ENCODE assay signal across 16 mouse cellular contexts in genomic region chr17:4417686-4418085, GRCm38 (mm10).
DNase-seq lines count a peak whose midpoint lies in the region; ATAC-seq and TF ChIP-seq lines count a peak whose summit lies in the region.
"Had no signal": no experiment of that assay in that cellular context is flagged by ENCODE, and none has a peak within 500 bp of the region (broad histone marks: within the 10 kb centered on the region; RNA-seq: fewer than 3 reads in every experiment).

No protein-coding gene starts in this region.

- no peak overlapping the region for H3K4me2 ChIP-seq in limb, embryonic 11.5 days (ENCODE audit: low read depth, severe bottlenecking)
- no peak overlapping the region for H3K4me2 ChIP-seq in lung, postnatal 0 days (replicated peaks; ENCODE audit: low read depth, low read length)
- H3K4me2 ChIP-seq: limb, embryonic 12.5 days; midbrain, embryonic 12.5 days had no signal

- TF ChIP-seq CTCF in lung, postnatal 0 days (IDR thresholded peaks at IDR 0.05): no peak

- H3K9me3 ChIP-seq in limb, embryonic 11.5 days (ENCODE audit: control insufficient read depth, low read length): no peaks in the 10 kb centered on the region
- no peaks in the 10 kb centered on the region for H3K9me3 ChIP-seq in limb, embryonic 10.5 days (replicated peaks)
- no peaks in the 10 kb centered on the region for H3K9me3 ChIP-seq in lung, postnatal 0 days (ENCODE audit: low read length)
- H3K9me3 ChIP-seq: limb, embryonic 12.5 days; midbrain, embryonic 12.5 days had no signal

- no peak overlapping the region for H3K9ac ChIP-seq in limb, embryonic 11.5 days (ENCODE audit: low read length)
- no peak overlapping the region for H3K9ac ChIP-seq in lung, postnatal 0 days (replicated peaks; ENCODE audit: low read depth)
- H3K9ac ChIP-seq: limb, embryonic 12.5 days; liver, postnatal 0 days; midbrain, embryonic 12.5 days had no signal

- no peaks in the 10 kb centered on the region for H3K4me1 ChIP-seq in limb, embryonic 11.5 days (ENCODE audit: control insufficient read depth, insufficient read depth, low read length)
- H3K4me1 ChIP-seq in limb, embryonic 10.5 days: no peaks in the 10 kb centered on the region
- no peaks in the 10 kb centered on the region for H3K4me1 ChIP-seq in lung, postnatal 0 days (ENCODE audit: insufficient read depth, low read depth, low read length)
- H3K4me1 ChIP-seq: limb, embryonic 12.5 days; midbrain, embryonic 12.5 days had no signal

- no peak overlapping the region for H3K4me3 ChIP-seq in limb, embryonic 11.5 days (ENCODE audit: low read depth, low read length)
- H3K4me3 ChIP-seq in limb, embryonic 10.5 days: no peak overlapping the region
- no peak overlapping the region for H3K4me3 ChIP-seq in lung, postnatal 0 days (ENCODE audit: low read depth, low read length)
- H3K4me3 ChIP-seq: erythroblast, embryonic 14.5 days; limb, embryonic 12.5 days; midbrain, embryonic 12.5 days had no signal

- no peaks in the 10 kb centered on the region for H3K36me3 ChIP-seq in limb, embryonic 11.5 days (ENCODE audit: control insufficient read depth, insufficient read depth, low read length)
- H3K36me3 ChIP-seq in limb, embryonic 10.5 days: no peaks in the 10 kb centered on the region
- H3K36me3 ChIP-seq in lung, postnatal 0 days (ENCODE audit: insufficient read depth, low read length): no peaks in the 10 kb centered on the region
- H3K36me3 ChIP-seq: limb, embryonic 12.5 days; midbrain, embryonic 12.5 days had no signal

- no peak overlapping the region for H3K27ac ChIP-seq in limb, embryonic 11.5 days (replicated peaks; ENCODE audit: low read depth, low read length)
- no peak overlapping the region for H3K27ac ChIP-seq in limb, embryonic 10.5 days
- H3K27ac ChIP-seq in lung, postnatal 0 days (ENCODE audit: low read length): no peak overlapping the region
- H3K27ac ChIP-seq: kidney, postnatal 0 days; limb, embryonic 12.5 days; midbrain, embryonic 12.5 days had no signal

- no peaks in the 10 kb centered on the region for H3K27me3 ChIP-seq in limb, embryonic 11.5 days (ENCODE audit: control insufficient read depth, insufficient read depth, low read length)
- no peaks in the 10 kb centered on the region for H3K27me3 ChIP-seq in limb, embryonic 10.5 days (ENCODE audit: low read depth, poor library complexity, severe bottlenecking)
- no peaks in the 10 kb centered on the region for H3K27me3 ChIP-seq in lung, postnatal 0 days (replicated peaks; ENCODE audit: insufficient read depth, low read length)
- H3K27me3 ChIP-seq: limb, embryonic 12.5 days; midbrain, embryonic 12.5 days had no signal

- TF ChIP-seq EP300 in lung, postnatal 0 days (IDR thresholded peaks at IDR 0.05): no peak

- intact Hi-C loops in heart, postnatal 25 days (cut with DNase I): no loop called here

- peak; percentile 51 for DNase-seq in heart, adult 11 months
- DNase-seq in heart, postnatal 25 days (ENCODE audit: low spot score): no peak
- DNase-seq in limb, embryonic 11.5 days (ENCODE audit: low spot score): peak; percentile 3
- no peak for DNase-seq in limb, embryonic 10.5 days (ENCODE audit: low spot score)
- peak; percentile 33 for DNase-seq in brain, adult 2 months (ENCODE audit: low read depth, low spot score)
- DNase-seq in lung, postnatal 0 days (ENCODE audit: low spot score): peak; percentile 52
- no peak for DNase-seq in thymus, postnatal 0 days (ENCODE audit: low spot score)
- DNase-seq: cerebellum, adult 18-20 months; embryo, embryonic 11 days; liver, postnatal 0 days; spleen, adult 18-20 months had no signal

- WGBS in limb, embryonic 11.5 days: 88% methylated on average over 5 of the region's 5 CpGs
- WGBS in limb, embryonic 10.5 days: 91% methylated on average over 5 of the region's 5 CpGs
- 50% methylated on average over 5 of the region's 5 CpGs for WGBS in lung, postnatal 0 days

- no peak for ATAC-seq in limb, embryonic 11.5 days (ENCODE audit: insufficient number of reproducible peaks, low FRiP score, low TSS enrichment, low read depth)
- no peak; the same call in 1 of the 2 replicates for ATAC-seq in lung, postnatal 0 days
- ATAC-seq: CD4-positive, CD25-positive, alpha-beta regulatory T cell, adult 4 months; liver, postnatal 0 days had no signal

Comparison
In these comparisons a context has a peak if more than half of its experiments do, and no peak if none do; other contexts are left out.
1. DNase-seq: peak in heart, adult 11 months (single experiment), limb, embryonic 11.5 days (single experiment), brain, adult 2 months (single experiment) and lung, postnatal 0 days (single experiment); none in heart, postnatal 25 days (single experiment), limb, embryonic 10.5 days (single experiment) and thymus, postnatal 0 days (single experiment).